Mouse (Mus musculus): ENCODE data around the gene Msgn1. TPM values are rescaled to one million over a fixed set of nuclear protein-coding genes. Genes with fewer than 3 reads are reported as not detected.

Gene Msgn1
- not detected in 2 replicates for polyA plus RNA-seq (2012)

GRCm38 (mm10) chr12:11208872-11209271 is at the start of gene Msgn1:
Msgn1 (minus strand) TSS chr12:11208972.
- no peaks in the 10 kb centered on the region for H3K4me1 ChIP-seq (ENCODE audit: control insufficient read depth)
- no peak within 1 kb of the TSS for H3K4me3 ChIP-seq (replicated peaks)
- H3K9me3 ChIP-seq (ENCODE audit: control insufficient read depth, low read length): no peaks in the 10 kb centered on the region
- H3K36me3 ChIP-seq (ENCODE audit: control insufficient read depth): no peaks in the 10 kb centered on the region
- TF ChIP-seq TAL1 (IDR thresholded peaks at IDR 0.05; ENCODE audit: low read length): no peak
- TF ChIP-seq GATA1 (IDR thresholded peaks at IDR 0.05; ENCODE audit: low read length): no peak
- H3K27me3 ChIP-seq (ENCODE audit: control insufficient read depth): no peaks in the 10 kb centered on the region

- H3K36me3 ChIP-seq (ENCODE audit: control insufficient read depth): peaks cover 96% of the 10 kb centered on the region
Measured at GRCm38 (mm10) chr12:11250322-11250721, 41.5 kb upstream of the Msgn1 start.

GRCm38 (mm10) chr12:11247460-11247859 is 38.7 kb upstream of the Msgn1 start:
- no peak overlapping the region for H3K4me3 ChIP-seq (replicated peaks)
- H3K9me3 ChIP-seq (ENCODE audit: control insufficient read depth, low read length): no peaks in the 10 kb centered on the region
- H3K4me1 ChIP-seq (ENCODE audit: control insufficient read depth): no peaks in the 10 kb centered on the region
- peaks cover 96% of the 10 kb centered on the region for H3K36me3 ChIP-seq (ENCODE audit: control insufficient read depth)
- TF ChIP-seq GATA1 (IDR thresholded peaks at IDR 0.05; ENCODE audit: low read length) (no peak), TAL1 (IDR thresholded peaks at IDR 0.05; ENCODE audit: low read length) (no peak)
- no peaks in the 10 kb centered on the region for H3K27me3 ChIP-seq (ENCODE audit: control insufficient read depth)

More at GRCm38 (mm10) chr12:11250322-11250721, 41.5 kb upstream of the Msgn1 start:
- no peak for TF ChIP-seq TAL1 (IDR thresholded peaks at IDR 0.05; ENCODE audit: low read length)
- TF ChIP-seq GATA1 (IDR thresholded peaks at IDR 0.05; ENCODE audit: low read length): no peak
- no peaks in the 10 kb centered on the region for H3K9me3 ChIP-seq (ENCODE audit: control insufficient read depth, low read length)
- no peaks in the 10 kb centered on the region for H3K4me1 ChIP-seq (ENCODE audit: control insufficient read depth)
- no peak overlapping the region for H3K4me3 ChIP-seq (replicated peaks)
- H3K27me3 ChIP-seq (ENCODE audit: control insufficient read depth): no peaks in the 10 kb centered on the region

GRCm38 (mm10) chr12:11235996-11236395 is 27.2 kb upstream of the Msgn1 start:
- Histone ChIP-seq H3K4me1 (ENCODE audit: control insufficient read depth) (no peaks in the 10 kb centered on the region), H3K36me3 (ENCODE audit: control insufficient read depth) (peaks cover 15% of the 10 kb centered on the region), H3K9me3 (ENCODE audit: control insufficient read depth, low read length) (no peaks in the 10 kb centered on the region), H3K4me3 (replicated peaks) (no peak overlapping the region), H3K27me3 (ENCODE audit: control insufficient read depth) (no peaks in the 10 kb centered on the region)
- TF ChIP-seq TAL1 (IDR thresholded peaks at IDR 0.05; ENCODE audit: low read length) (no peak), GATA1 (IDR thresholded peaks at IDR 0.05; ENCODE audit: low read length) (no peak)

- TF ChIP-seq TAL1 (IDR thresholded peaks at IDR 0.05; ENCODE audit: low read length): no peak
- no peak for TF ChIP-seq GATA1 (IDR thresholded peaks at IDR 0.05; ENCODE audit: low read length)
- Histone ChIP-seq H3K36me3 (ENCODE audit: control insufficient read depth) (no peaks in the 10 kb centered on the region), H3K27me3 (ENCODE audit: control insufficient read depth) (no peaks in the 10 kb centered on the region), H3K9me3 (ENCODE audit: control insufficient read depth, low read length) (no peaks in the 10 kb centered on the region), H3K4me3 (replicated peaks) (no peak overlapping the region), H3K4me1 (ENCODE audit: control insufficient read depth) (no peaks in the 10 kb centered on the region)
Measured at GRCm38 (mm10) chr12:11230267-11230666, 21.5 kb upstream of the Msgn1 start.

- H3K4me3 ChIP-seq (replicated peaks): no peak overlapping the region
- no peak for TF ChIP-seq TAL1 (IDR thresholded peaks at IDR 0.05; ENCODE audit: low read length)
- no peak for TF ChIP-seq GATA1 (IDR thresholded peaks at IDR 0.05; ENCODE audit: low read length)
- H3K9me3 ChIP-seq (ENCODE audit: control insufficient read depth, low read length): no peaks in the 10 kb centered on the region
- no peaks in the 10 kb centered on the region for H3K27me3 ChIP-seq (ENCODE audit: control insufficient read depth)
- H3K4me1 ChIP-seq (ENCODE audit: control insufficient read depth): no peaks in the 10 kb centered on the region
- no peaks in the 10 kb centered on the region for H3K36me3 ChIP-seq (ENCODE audit: control insufficient read depth)
Measured at GRCm38 (mm10) chr12:11226529-11227268, 17.9 kb upstream of the Msgn1 start.

- no peaks in the 10 kb centered on the region for H3K36me3 ChIP-seq (ENCODE audit: control insufficient read depth)
- H3K27me3 ChIP-seq (ENCODE audit: control insufficient read depth): no peaks in the 10 kb centered on the region
- no peaks in the 10 kb centered on the region for H3K9me3 ChIP-seq (ENCODE audit: control insufficient read depth, low read length)
- H3K4me1 ChIP-seq (ENCODE audit: control insufficient read depth): no peaks in the 10 kb centered on the region
- TF ChIP-seq TAL1 (IDR thresholded peaks at IDR 0.05; ENCODE audit: low read length) (no peak), GATA1 (IDR thresholded peaks at IDR 0.05; ENCODE audit: low read length) (no peak)
- H3K4me3 ChIP-seq (replicated peaks): no peak overlapping the region
Measured at GRCm38 (mm10) chr12:11226123-11226522, 17.4 kb upstream of the Msgn1 start.

- Histone ChIP-seq H3K4me3 (replicated peaks) (no peak overlapping the region), H3K27me3 (ENCODE audit: control insufficient read depth) (no peaks in the 10 kb centered on the region), H3K4me1 (ENCODE audit: control insufficient read depth) (no peaks in the 10 kb centered on the region), H3K36me3 (ENCODE audit: control insufficient read depth) (no peaks in the 10 kb centered on the region), H3K9me3 (ENCODE audit: control insufficient read depth, low read length) (no peaks in the 10 kb centered on the region)
- TF ChIP-seq GATA1 (IDR thresholded peaks at IDR 0.05; ENCODE audit: low read length): no peak
- TF ChIP-seq TAL1 (IDR thresholded peaks at IDR 0.05; ENCODE audit: low read length): no peak
Measured at GRCm38 (mm10) chr12:11224722-11225121, 15.9 kb upstream of the Msgn1 start.

GRCm38 (mm10) chr12:11223090-11223489 is 14.3 kb upstream of the Msgn1 start:
- no peak for TF ChIP-seq TAL1 (IDR thresholded peaks at IDR 0.05; ENCODE audit: low read length)
- TF ChIP-seq GATA1 (IDR thresholded peaks at IDR 0.05; ENCODE audit: low read length): no peak
- Histone ChIP-seq H3K27me3 (ENCODE audit: control insufficient read depth) (no peaks in the 10 kb centered on the region), H3K4me3 (replicated peaks) (no peak overlapping the region), H3K9me3 (ENCODE audit: control insufficient read depth, low read length) (no peaks in the 10 kb centered on the region), H3K4me1 (ENCODE audit: control insufficient read depth) (no peaks in the 10 kb centered on the region), H3K36me3 (ENCODE audit: control insufficient read depth) (no peaks in the 10 kb centered on the region)

Data from erythroblast, embryonic 14.5 days (primary cell).